Comparison of ENCODE assay signal across 26 mouse cellular contexts in the genomic region with DNA sequence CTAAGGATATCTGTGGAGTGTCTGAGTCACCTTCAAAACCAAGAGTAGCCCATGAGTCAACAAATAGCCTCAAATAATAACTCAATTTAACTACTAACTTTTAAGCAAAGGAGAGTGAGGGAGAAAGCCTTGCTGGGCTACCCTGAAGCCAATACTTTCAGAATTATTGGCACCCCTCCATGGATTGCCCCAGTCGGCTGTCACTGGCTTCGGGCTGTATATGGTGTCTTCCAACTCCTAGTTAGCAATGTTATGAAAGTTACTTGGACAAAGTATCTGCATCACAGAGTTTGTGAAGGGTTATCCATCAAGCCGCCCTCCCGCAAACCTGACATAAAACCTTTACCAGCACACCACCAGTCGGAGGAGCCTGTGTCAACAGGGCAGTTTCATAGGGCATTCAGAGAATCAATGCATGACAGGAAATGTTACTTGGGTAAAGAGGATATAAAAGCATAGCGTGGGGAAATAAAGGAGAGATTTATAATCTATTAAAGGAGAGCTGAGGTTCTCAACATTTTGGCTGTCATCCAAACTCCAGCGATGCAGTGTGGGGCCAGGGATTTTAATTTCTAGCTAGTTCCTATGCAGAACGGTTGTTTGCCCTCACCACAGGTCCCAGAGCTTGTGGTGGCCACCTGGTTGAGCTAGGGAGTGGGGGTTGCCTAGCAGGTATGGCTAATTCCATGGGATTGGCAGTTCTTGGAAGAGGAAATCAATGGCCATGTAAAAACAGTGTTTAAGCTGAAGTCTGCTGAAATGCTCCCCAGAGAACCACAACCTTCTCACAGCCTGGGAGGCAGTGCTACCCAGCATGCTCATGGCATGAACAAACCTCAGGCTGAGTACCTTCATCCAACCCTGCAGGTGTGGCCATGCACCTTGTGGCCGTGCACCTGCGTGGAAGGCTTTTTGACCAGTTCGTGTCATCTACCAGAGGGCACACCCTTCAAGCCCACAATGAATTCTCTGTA.
A peak's percentile ranks its signal among the peaks of the same experiment; 100 is the strongest.
DNase-seq lines count a peak whose midpoint lies in the region; ATAC-seq and TF ChIP-seq lines count a peak whose summit lies in the region.
"Had no signal": no experiment of that assay in that cellular context is flagged by ENCODE, and none has a peak within 500 bp of the region (broad histone marks: within the 10 kb centered on the region; RNA-seq: fewer than 3 reads in every experiment).

No protein-coding gene starts in this region.

- no peaks in the 10 kb centered on the region for H3K27me3 ChIP-seq in heart, embryonic 11.5 days (ENCODE audit: control insufficient read depth, insufficient read depth, low read length)
- H3K27me3 ChIP-seq in liver, adult 2 months (ENCODE audit: control insufficient read depth, insufficient read depth, low read length), result no peaks in the 10 kb centered on the region
- H3K27me3 ChIP-seq in liver, embryonic 12.5 days (replicated peaks), result no peaks in the 10 kb centered on the region
- no peaks in the 10 kb centered on the region for H3K27me3 ChIP-seq in limb, embryonic 13.5 days
- no peaks in the 10 kb centered on the region for H3K27me3 ChIP-seq in intestine, postnatal 0 days (replicated peaks; ENCODE audit: control insufficient read depth, insufficient read depth, low read length)
- H3K27me3 ChIP-seq: forebrain, embryonic 13.5 days; heart, embryonic 13.5 days had no signal

- H3K4me3 ChIP-seq in heart, embryonic 11.5 days (ENCODE audit: low read depth, low read length), result no peak overlapping the region
- no peak overlapping the region for H3K4me3 ChIP-seq in liver, adult 2 months (ENCODE audit: insufficient read depth, low read depth, low read length)
- H3K4me3 ChIP-seq in liver, embryonic 12.5 days, result no peak overlapping the region
- H3K4me3 ChIP-seq in limb, embryonic 13.5 days, result no peak overlapping the region
- H3K4me3 ChIP-seq in intestine, postnatal 0 days (ENCODE audit: low read depth, low read length), result no peak overlapping the region
- H3K4me3 ChIP-seq: forebrain, embryonic 10.5 days; forebrain, embryonic 13.5 days; gastrocnemius, adult 2 months; heart, embryonic 13.5 days had no signal

- no peaks in the 10 kb centered on the region for H3K79me2 ChIP-seq in liver, adult 2 months (ENCODE audit: control insufficient read depth, insufficient read depth, low read length)

- H3K27ac ChIP-seq in heart, embryonic 11.5 days (ENCODE audit: low read depth, low read length), result no peak overlapping the region
- H3K27ac ChIP-seq in liver, adult 2 months (replicated peaks; ENCODE audit: insufficient read depth, low read depth, low read length), result no peak overlapping the region
- no peak overlapping the region for H3K27ac ChIP-seq in liver, embryonic 12.5 days
- no peak overlapping the region for H3K27ac ChIP-seq in limb, embryonic 13.5 days
- H3K27ac ChIP-seq in intestine, postnatal 0 days (ENCODE audit: low read depth, low read length), result no peak overlapping the region
- H3K27ac ChIP-seq: forebrain, embryonic 10.5 days; forebrain, embryonic 13.5 days; gastrocnemius, adult 2 months; heart, embryonic 13.5 days; hindbrain, embryonic 14.5 days; hindbrain, postnatal 0 days had no signal

- TF ChIP-seq CTCF in liver, adult 2 months (IDR thresholded peaks at IDR 0.05; ENCODE audit: low read depth, low read length), result no peak
- TF ChIP-seq CTCF in intestine, postnatal 0 days (IDR thresholded peaks at IDR 0.05; ENCODE audit: low read depth), result no peak

- no peaks in the 10 kb centered on the region for H3K4me1 ChIP-seq in heart, embryonic 11.5 days (ENCODE audit: control insufficient read depth, insufficient read depth, low read length)
- peaks cover 7% of the 10 kb centered on the region for H3K4me1 ChIP-seq in liver, adult 2 months (ENCODE audit: control insufficient read depth, insufficient read depth, low read length)
- H3K4me1 ChIP-seq in liver, embryonic 12.5 days, result no peaks in the 10 kb centered on the region
- H3K4me1 ChIP-seq in limb, embryonic 13.5 days, result peaks cover 9% of the 10 kb centered on the region
- H3K4me1 ChIP-seq in intestine, postnatal 0 days (replicated peaks; ENCODE audit: control insufficient read depth, insufficient read depth, low read length), result no peaks in the 10 kb centered on the region
- H3K4me1 ChIP-seq: forebrain, embryonic 10.5 days; forebrain, embryonic 13.5 days; heart, embryonic 13.5 days had no signal

- 81% methylated on average over 11 of the region's 11 CpGs for WGBS in heart, embryonic 11.5 days (ENCODE audit: insufficient replicate concordance)
- 48% methylated on average over 11 of the region's 11 CpGs for WGBS in liver, adult 2 months
- 63% methylated on average over 11 of the region's 11 CpGs for WGBS in liver, embryonic 12.5 days (ENCODE audit: insufficient replicate concordance)
- 53% methylated on average over 11 of the region's 11 CpGs for WGBS in limb, embryonic 13.5 days
- WGBS in intestine, postnatal 0 days, result 69% methylated on average over 11 of the region's 11 CpGs

- ATAC-seq in heart, embryonic 11.5 days (replicated peaks; ENCODE audit: insufficient number of reproducible peaks, low FRiP score, low TSS enrichment), result no peak
- ATAC-seq in liver, embryonic 12.5 days, result no peak
- peak; percentile 88 for ATAC-seq in limb, embryonic 13.5 days (ENCODE audit: low FRiP score, low read depth)
- no peak for ATAC-seq in intestine, postnatal 0 days
- ATAC-seq: activated CD4-positive, CD25-positive, alpha-beta regulatory T cell, adult 4 months; CD4-positive, CD25-positive, alpha-beta regulatory T cell, adult 4 months; forebrain, embryonic 13.5 days; forebrain, embryonic 16.5 days; hindbrain, postnatal 0 days; inflammation-experienced regulatory T-cells, adult 6 months had no signal

- TF ChIP-seq POLR2A in liver, adult 2 months (IDR thresholded peaks at IDR 0.05; ENCODE audit: extremely low read depth, insufficient read depth, low read length), result no peak

- peak; percentile 65 for DNase-seq in heart, adult 11 months
- DNase-seq in liver, adult 2 months (ENCODE audit: extremely low read depth, low read depth, low spot score), result peak; percentile 8
- DNase-seq in lung, adult 18-20 months, result no peak
- DNase-seq: adrenal gland, postnatal 25 days; cerebellum, adult 11-12 months; cerebellum, adult 8-10 months; cerebellum, postnatal 36 days; embryo, embryonic 11 days; gastrocnemius, adult 2 months; gastrocnemius, postnatal 14 days; heart, adult 18-20 months; heart, postnatal 14 days; heart, postnatal 4 days had no signal

- no peaks in the 10 kb centered on the region for H3K36me3 ChIP-seq in heart, embryonic 11.5 days (ENCODE audit: control insufficient read depth, insufficient read depth, low read length)
- H3K36me3 ChIP-seq in liver, adult 2 months (ENCODE audit: control insufficient read depth, insufficient read depth, low read length), result no peaks in the 10 kb centered on the region
- H3K36me3 ChIP-seq in liver, embryonic 12.5 days, result no peaks in the 10 kb centered on the region
- no peaks in the 10 kb centered on the region for H3K36me3 ChIP-seq in limb, embryonic 13.5 days
- no peaks in the 10 kb centered on the region for H3K36me3 ChIP-seq in intestine, postnatal 0 days (ENCODE audit: control insufficient read depth, insufficient read depth)
- H3K36me3 ChIP-seq: forebrain, embryonic 10.5 days; heart, embryonic 13.5 days had no signal

- H3K9ac ChIP-seq in heart, embryonic 11.5 days (ENCODE audit: low read depth, low read length), result no peak overlapping the region
- H3K9ac ChIP-seq in liver, adult 2 months (ENCODE audit: low read depth, low read length), result no peak overlapping the region
- H3K9ac ChIP-seq in liver, embryonic 12.5 days, result no peak overlapping the region
- H3K9ac ChIP-seq in limb, embryonic 13.5 days, result no peak overlapping the region
- no peak overlapping the region for H3K9ac ChIP-seq in intestine, postnatal 0 days (ENCODE audit: low read depth, low read length)
- H3K9ac ChIP-seq: forebrain, embryonic 13.5 days; heart, embryonic 13.5 days; hindbrain, embryonic 14.5 days had no signal

- no peaks in the 10 kb centered on the region for H3K9me3 ChIP-seq in heart, embryonic 11.5 days (replicated peaks; ENCODE audit: control insufficient read depth, low read length)
- H3K9me3 ChIP-seq in liver, embryonic 12.5 days (replicated peaks), result no peaks in the 10 kb centered on the region
- H3K9me3 ChIP-seq in limb, embryonic 13.5 days, result no peaks in the 10 kb centered on the region
- no peaks in the 10 kb centered on the region for H3K9me3 ChIP-seq in intestine, postnatal 0 days (ENCODE audit: control insufficient read depth)
- H3K9me3 ChIP-seq: forebrain, embryonic 10.5 days; forebrain, embryonic 13.5 days; heart, embryonic 13.5 days had no signal

- no peak overlapping the region for H3K4me2 ChIP-seq in heart, embryonic 11.5 days
- H3K4me2 ChIP-seq in liver, embryonic 12.5 days, result no peak overlapping the region
- H3K4me2 ChIP-seq in limb, embryonic 13.5 days (replicated peaks), result 0 out of 2 replicates have a peak overlapping the region, but pooled peaks have one; percentile 3
- H3K4me2 ChIP-seq in intestine, postnatal 0 days (replicated peaks; ENCODE audit: low read depth), result no peak overlapping the region
- H3K4me2 ChIP-seq: forebrain, embryonic 13.5 days; heart, embryonic 13.5 days; hindbrain, embryonic 14.5 days had no signal

Comparison
In these comparisons a context has a peak if more than half of its experiments do, and no peak if none do; other contexts are left out.
1. DNase-seq: peak in heart, adult 11 months (single experiment) and liver, adult 2 months (single experiment); none in lung, adult 18-20 months (0 of 2).